ENCODE assay signal across 26 mouse cellular contexts in genomic region chr3:26916607-26917006, GRCm38 (mm10).
"Had no signal": no experiment of that assay in that cellular context is flagged by ENCODE, and none has a peak within 500 bp of the region (broad histone marks: within the 10 kb centered on the region; RNA-seq: fewer than 3 reads in every experiment).

No protein-coding gene starts in this region.

- H3K4me3 ChIP-seq: embryonic facial prominence, embryonic 10.5 days; embryonic facial prominence, embryonic 12.5 days; embryonic facial prominence, embryonic 13.5 days; embryonic facial prominence, embryonic 15.5 days; erythroblast, embryonic 14.5 days; forebrain, embryonic 10.5 days; forebrain, embryonic 12.5 days; forebrain, embryonic 13.5 days; forebrain, embryonic 15.5 days; gastrocnemius, adult 2 months; heart, adult 2 months had no signal

- H3K27me3 ChIP-seq: embryonic facial prominence, embryonic 12.5 days; embryonic facial prominence, embryonic 13.5 days; embryonic facial prominence, embryonic 15.5 days; forebrain, embryonic 12.5 days; forebrain, embryonic 13.5 days; forebrain, embryonic 15.5 days had no signal

- H3K36me3 ChIP-seq: embryonic facial prominence, embryonic 10.5 days; embryonic facial prominence, embryonic 12.5 days; embryonic facial prominence, embryonic 13.5 days; embryonic facial prominence, embryonic 15.5 days; forebrain, embryonic 10.5 days; forebrain, embryonic 12.5 days; forebrain, embryonic 15.5 days had no signal

- H3K4me1 ChIP-seq: embryonic facial prominence, embryonic 10.5 days; embryonic facial prominence, embryonic 12.5 days; embryonic facial prominence, embryonic 13.5 days; embryonic facial prominence, embryonic 15.5 days; forebrain, embryonic 10.5 days had no signal

- H3K27ac ChIP-seq: embryonic facial prominence, embryonic 10.5 days; embryonic facial prominence, embryonic 12.5 days; embryonic facial prominence, embryonic 13.5 days; embryonic facial prominence, embryonic 15.5 days; forebrain, embryonic 10.5 days; forebrain, embryonic 12.5 days; forebrain, embryonic 13.5 days; forebrain, embryonic 15.5 days; gastrocnemius, adult 2 months; heart, adult 2 months had no signal

- DNase-seq: cerebellum, adult 9-10 months; cerebellum, adult 9-11 months; cerebellum, postnatal 10 days; cerebellum, postnatal 14 days; cerebellum, postnatal 25 days; cerebellum, postnatal 36 days; embryo, embryonic 11 days; forebrain, postnatal 0 days; gastrocnemius, adult 2 months; gastrocnemius, postnatal 10 days; gastrocnemius, postnatal 14 days; gastrocnemius, postnatal 25 days; gastrocnemius, postnatal 36 days; heart, adult 11 months; heart, adult 18-20 months; heart, adult 2 months had no signal

- H3K4me2 ChIP-seq: embryonic facial prominence, embryonic 12.5 days; embryonic facial prominence, embryonic 13.5 days; embryonic facial prominence, embryonic 15.5 days; forebrain, embryonic 12.5 days; forebrain, embryonic 13.5 days; forebrain, embryonic 15.5 days had no signal

- ATAC-seq: forebrain, embryonic 13.5 days; forebrain, embryonic 15.5 days; forebrain, embryonic 16.5 days; forebrain, postnatal 0 days had no signal

- H3K9me3 ChIP-seq: embryonic facial prominence, embryonic 10.5 days; embryonic facial prominence, embryonic 12.5 days; embryonic facial prominence, embryonic 13.5 days; embryonic facial prominence, embryonic 15.5 days; forebrain, embryonic 10.5 days; forebrain, embryonic 12.5 days; forebrain, embryonic 13.5 days; forebrain, embryonic 15.5 days had no signal

- H3K9ac ChIP-seq: embryonic facial prominence, embryonic 12.5 days; embryonic facial prominence, embryonic 13.5 days; embryonic facial prominence, embryonic 15.5 days; forebrain, embryonic 12.5 days; forebrain, embryonic 13.5 days; forebrain, embryonic 15.5 days; forebrain, postnatal 0 days had no signal
